Mouse (Mus musculus) megakaryocyte-erythroid progenitor cell, adult 5-6 weeks (primary cell): ENCODE results near the gene Thumpd2. TPM values are rescaled to one million over a fixed set of nuclear protein-coding genes. Genes with fewer than 3 reads are reported as not detected.

Experiments
- ATAC-seq: replicated peaks from 2 replicates; pipeline ENCODE4 v1.8.0; 2016; ENCODE audit warnings: mild to moderate bottlenecking, inconsistent platforms; ENCODE audit not compliant: severe bottlenecking, poor library complexity, low FRiP score, low TSS enrichment
- total RNA-seq, 2 experiments: library from RNA; stranded (forward) in 1 of 2; stranded (reverse) in 1 of 2; fragments of 200-1000, 215-1000 nt in 1 of 2; fragments of >200 nt in 1 of 2; fragmentation: Nextera tagmentation in 1 of 2; gene quantifications; 2 replicates each; pipeline ENCODE4 v1.2.3; 2014 to 2017

Thumpd2 gene
- total RNA-seq (2014; fragmentation: Nextera tagmentation) (12.5 and 16.4 TPM in 2 replicates), total RNA-seq (2017) (19.3 and 22.4 TPM in 2 replicates)

- ATAC-seq: peak; percentile 82
Observed at GRCm38 (mm10) chr17:81064979-81065311, at the start of gene Thumpd2. Thumpd2 (minus strand) TSS chr17:81065082.

GRCm38 (mm10) chr17:81104237-81104636 lies 39.4 kb upstream of the Thumpd2 start:
- 0 out of 2 replicates have a peak, but pooled peaks have one; percentile 50 for ATAC-seq

- ATAC-seq: no peak
Observed at GRCm38 (mm10) chr17:81102866-81103265, 38.0 kb upstream of the Thumpd2 start.

- peak; percentile 81 for ATAC-seq
Observed at GRCm38 (mm10) chr17:81098444-81098843, 33.6 kb upstream of the Thumpd2 start.

- ATAC-seq: no peak
Observed at GRCm38 (mm10) chr17:81096490-81096889, 31.6 kb upstream of the Thumpd2 start.

- ATAC-seq: no peak
Observed at GRCm38 (mm10) chr17:81092794-81093193, 27.9 kb upstream of the Thumpd2 start.

- ATAC-seq: no peak
Observed at GRCm38 (mm10) chr17:81088866-81089265, 24.0 kb upstream of the Thumpd2 start.

GRCm38 (mm10) chr17:81087735-81088134 lies 22.9 kb upstream of the Thumpd2 start:
- ATAC-seq: no peak

- ATAC-seq: peak; percentile 39
Observed at GRCm38 (mm10) chr17:81064279-81064978, 453 bp downstream of the Thumpd2 start.

- ATAC-seq: no peak
Observed at GRCm38 (mm10) chr17:81063346-81063745, 1.5 kb downstream of the Thumpd2 start.

GRCm38 (mm10) chr17:81062349-81062871 lies 2.5 kb downstream of the Thumpd2 start:
- peak; percentile 90 for ATAC-seq

- no peak for ATAC-seq
Observed at GRCm38 (mm10) chr17:81056796-81057381, 8.0 kb downstream of the Thumpd2 start.

- ATAC-seq: peak; percentile 52; the same call in 1 of the 2 replicates
Observed at GRCm38 (mm10) chr17:81056035-81056434, 8.8 kb downstream of the Thumpd2 start.

- ATAC-seq: no peak
Observed at GRCm38 (mm10) chr17:81055522-81055921, 9.4 kb downstream of the Thumpd2 start.

GRCm38 (mm10) chr17:81053274-81053673 lies 11.6 kb downstream of the Thumpd2 start:
- no peak for ATAC-seq

- no peak for ATAC-seq
Observed at GRCm38 (mm10) chr17:81047930-81048564, 16.8 kb downstream of the Thumpd2 start.

GRCm38 (mm10) chr17:81045525-81046150 lies 19.2 kb downstream of the Thumpd2 start:
- ATAC-seq: peak; percentile 80

- ATAC-seq: no peak
Observed at GRCm38 (mm10) chr17:81045115-81045514, 19.8 kb downstream of the Thumpd2 start.

GRCm38 (mm10) chr17:81044356-81044755 lies 20.5 kb downstream of the Thumpd2 start:
- ATAC-seq: no peak

- ATAC-seq: peak; percentile 69
Observed at GRCm38 (mm10) chr17:81041662-81042061, 23.2 kb downstream of the Thumpd2 start.
